Mouse (Mus musculus): ENCODE results near the gene Slc2a8. TPM values are rescaled to one million over a fixed set of nuclear protein-coding genes. Genes with fewer than 3 reads are reported as not detected.

The Slc2a8 gene
- total RNA-seq, 1 experiment from 2014 or later, result 20.8 TPM

DNA sequence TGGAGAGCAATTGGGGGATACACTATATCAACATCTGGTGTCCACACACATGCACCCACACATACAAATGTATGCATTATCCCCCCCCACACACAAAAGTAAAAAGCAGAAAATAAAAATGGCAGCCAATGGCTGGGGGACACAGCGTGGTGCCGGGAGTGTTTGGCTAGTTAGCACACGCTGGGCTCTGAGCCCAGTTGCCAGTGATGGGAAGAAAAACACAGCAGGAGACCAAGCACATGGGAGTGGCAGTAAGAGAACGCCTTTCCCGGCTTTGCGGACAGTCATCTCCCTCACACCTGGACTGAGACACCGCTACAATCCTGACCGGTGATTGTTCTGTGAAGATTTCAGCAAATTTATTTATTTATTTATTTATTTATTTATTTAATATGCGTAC, 10.6 kb downstream of the Slc2a8 start:
- no peak for DNase-seq

DNA sequence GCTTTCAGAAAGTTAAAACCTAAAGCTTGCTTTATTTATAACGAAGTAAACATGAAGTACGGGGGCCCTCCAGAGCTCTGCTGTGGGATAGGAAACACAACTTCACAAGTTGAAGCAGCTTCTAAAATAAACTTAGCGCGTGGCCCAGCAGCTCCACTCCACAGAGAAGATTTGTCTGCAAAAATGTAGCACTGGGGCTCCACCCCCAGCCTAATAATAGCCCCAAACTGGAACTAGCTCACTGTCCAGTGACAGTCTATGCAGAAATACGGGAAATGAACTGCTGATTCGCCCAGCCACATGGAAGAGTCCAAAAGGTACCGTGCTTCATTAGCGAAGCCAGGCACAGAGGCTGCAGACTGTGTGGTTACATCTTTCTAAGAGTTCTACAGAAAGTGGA, 12.6 kb downstream of the Slc2a8 start:
- DNase-seq, result no peak

DNA sequence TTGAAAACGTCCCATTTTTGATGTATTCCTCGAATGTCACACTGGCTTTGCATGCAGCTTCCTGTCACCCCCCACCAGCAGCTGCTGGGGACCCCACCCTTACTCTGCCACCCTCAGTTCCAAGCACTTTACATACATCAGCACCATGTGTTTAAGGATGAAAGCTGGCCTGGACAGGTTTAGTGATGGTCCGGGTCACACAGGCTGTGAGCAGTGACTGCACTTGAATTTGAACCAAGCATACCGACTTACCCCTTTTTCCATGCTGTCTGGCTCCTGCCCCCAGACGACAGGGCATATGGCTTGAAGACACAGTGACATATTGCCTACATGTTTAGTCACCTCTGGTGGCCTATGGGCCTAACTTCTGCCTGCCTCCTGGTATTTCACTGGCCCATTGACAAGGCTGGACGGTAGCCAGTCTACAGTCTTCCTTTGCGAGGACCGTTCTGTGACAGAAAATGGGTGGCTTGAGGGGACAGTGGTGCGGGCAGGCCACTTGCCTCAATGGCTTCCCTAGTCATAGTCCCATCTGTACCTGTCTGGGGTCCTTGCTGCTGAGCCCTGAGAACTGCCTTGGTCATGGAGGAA, 13.8 kb downstream of the Slc2a8 start:
- DNase-seq, result no peak

DNA sequence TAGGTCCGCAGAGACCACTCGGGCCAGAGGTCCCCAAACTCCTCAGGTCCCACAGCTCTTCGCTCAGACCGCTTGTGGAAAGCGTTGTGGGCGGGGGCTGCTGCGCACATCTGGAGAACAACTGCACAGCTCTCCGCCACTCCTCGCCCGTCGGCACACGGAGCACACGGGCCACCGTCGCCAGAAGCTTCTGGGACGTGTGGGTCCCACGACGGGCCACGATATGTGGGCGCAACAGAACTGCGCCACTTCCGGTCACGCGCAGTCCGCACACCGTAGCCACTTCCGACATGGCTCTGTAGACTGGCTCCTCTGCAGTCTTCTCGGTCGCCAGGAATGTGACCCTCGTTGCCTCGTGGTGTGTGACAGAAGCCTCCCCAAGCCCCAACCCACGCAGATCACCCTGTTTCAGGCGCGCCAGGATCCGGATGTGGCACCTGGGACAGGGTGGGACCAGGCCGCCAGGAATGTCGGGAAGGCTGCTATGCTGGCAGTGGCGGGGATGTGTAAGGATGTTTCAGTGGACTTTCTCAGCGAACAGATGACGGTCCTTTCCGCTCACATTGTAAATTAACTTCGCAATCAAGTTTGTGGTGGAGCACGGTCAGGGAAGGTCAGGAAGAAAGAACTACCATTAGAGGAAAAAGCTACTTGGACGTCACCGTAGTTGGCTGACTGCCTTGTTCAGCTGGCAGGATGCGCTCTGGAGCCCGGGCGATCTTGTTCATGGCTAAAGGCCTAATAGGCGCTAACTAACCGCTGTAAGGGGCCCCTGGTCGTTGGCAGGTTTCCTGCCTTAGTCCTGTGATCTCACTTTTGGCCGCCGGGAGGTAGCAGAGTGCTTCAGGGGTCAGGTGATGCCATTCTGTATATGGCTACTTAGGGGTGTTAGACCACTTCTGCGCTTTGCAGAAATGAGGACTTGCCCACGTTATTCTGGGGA, 14.9 kb downstream of the Slc2a8 start:
- peak; percentile 92 for DNase-seq

DNA sequence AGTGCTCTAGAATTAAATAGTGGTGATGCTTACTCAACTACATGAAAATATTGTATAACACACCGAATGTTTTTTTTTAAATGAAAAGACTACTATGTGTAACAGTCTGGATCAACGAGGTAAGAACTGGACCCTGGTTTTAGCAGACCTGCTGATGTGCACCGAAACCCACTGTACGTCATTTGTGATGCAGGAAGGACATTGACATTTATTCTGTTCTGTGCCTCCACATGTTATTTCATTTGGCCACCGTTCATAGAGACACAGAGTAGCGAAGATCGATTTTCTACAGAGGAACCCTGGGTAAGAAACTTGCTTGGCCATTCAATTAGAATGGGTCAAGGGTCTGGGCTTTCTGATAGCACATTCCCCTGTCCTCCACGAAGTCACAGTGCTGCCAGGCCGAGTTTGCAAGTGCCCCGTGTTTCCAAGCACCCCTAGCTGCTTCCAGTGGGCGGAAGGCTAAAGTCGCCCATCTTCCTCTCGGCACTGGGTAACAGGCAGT, 15.6 kb downstream of the Slc2a8 start:
- DNase-seq, result no peak

DNA sequence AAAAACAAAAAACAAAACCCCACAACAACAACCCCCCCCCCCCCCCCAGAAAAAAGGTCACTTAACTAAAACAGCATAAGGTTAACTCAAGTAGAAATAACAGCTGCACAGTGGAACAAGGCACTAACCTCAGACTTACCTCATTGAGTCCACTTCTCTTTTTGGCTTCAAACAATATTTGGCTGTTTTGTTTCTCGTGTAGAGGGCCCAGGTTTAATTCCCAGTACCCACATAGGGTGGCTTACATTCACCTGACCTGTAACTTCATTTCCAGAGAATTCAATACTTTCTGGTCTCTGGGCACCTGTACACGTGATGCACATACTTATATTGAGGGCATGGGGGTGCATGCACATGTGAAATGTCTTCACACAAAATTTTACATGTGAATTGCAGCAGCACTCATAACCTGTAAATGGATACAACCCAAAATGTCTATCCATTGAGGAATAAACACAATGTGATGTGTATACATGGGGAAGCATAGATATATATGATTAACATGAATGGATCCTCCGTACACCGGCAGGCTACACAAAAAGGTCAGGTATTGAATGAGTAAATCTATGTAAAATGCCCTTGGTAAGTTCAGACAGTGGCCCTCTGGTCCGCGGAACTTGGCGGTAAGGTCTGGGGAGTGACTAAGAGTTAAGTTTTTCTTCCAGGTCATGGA, 16.2 kb downstream of the Slc2a8 start:
- no peak for DNase-seq

DNA sequence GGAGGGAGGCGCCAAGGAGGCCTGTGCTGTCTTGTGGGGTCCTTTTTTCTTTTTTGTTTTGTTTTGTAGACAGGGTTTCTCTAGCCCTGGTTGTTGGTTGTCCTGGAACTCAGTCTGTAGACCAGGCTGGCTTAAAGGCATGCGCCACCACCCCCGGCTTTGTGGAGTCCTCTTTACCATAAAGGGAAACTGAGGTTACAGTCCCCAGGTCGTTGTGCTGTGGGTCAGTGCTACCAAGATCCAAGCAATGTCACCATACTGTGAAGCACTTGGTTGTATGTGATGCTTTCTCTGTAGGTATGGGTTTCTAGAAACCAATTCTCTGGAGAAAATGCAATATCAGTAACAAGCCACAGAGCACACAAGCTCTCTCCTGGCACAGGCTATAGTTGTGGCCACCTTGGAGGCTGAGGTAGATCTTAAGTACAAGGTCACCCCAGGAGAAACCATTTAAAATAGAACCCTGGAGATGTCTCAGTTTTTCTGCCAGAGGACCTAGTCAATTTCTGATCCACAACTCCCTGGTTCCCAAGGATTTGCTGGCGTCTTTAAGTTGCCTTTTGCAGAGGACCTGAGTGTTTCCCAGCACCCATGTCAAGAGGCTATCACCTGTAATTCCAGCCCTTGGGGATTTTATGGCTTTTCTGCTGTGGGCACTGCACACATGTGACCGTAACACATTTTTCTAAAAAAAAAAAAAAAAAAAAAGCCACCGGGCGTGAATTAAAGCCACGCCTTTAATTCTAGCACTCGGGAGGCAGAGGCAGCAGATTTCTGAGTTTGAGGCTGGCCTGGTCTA, 17.0 kb downstream of the Slc2a8 start:
- no peak for DNase-seq

DNA sequence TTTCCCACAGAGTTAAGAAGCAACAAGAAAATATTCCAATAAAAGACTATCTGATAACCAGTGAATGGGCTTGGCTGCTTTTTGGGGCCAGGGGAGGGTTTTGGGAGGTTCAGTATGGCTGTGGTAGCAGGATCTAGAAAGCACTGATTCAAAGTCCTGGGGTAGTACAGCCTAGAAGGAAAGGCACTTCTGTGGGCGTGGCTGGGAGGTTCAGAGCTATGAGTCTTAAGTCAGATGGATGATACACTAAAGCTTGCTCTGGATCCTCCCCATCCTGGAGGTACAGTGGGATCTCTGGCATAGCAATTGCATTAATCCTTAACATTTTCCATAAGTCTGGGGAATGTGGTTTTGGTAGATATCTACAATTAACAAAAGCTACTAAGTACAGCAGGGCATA, 17.9 kb downstream of the Slc2a8 start:
- DNase-seq, result no peak

DNA sequence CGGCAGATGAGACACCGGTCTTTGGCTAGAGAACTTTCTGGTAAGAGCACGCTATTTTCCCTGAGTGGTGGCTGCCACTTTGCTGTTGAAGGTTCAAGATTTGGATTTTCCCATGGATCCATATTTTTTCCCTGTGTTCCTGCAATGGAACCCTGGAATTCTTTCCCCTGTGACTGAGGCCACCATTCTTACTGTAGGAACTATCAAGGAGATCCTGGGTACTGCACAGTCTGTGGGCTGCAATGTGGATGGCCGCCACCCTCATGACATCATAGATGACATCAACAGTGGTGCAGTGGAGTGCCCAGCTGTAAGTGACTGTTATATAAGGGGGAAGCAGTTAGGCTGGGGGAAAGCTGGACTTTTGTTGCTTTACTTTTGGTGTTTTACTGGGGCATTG, 18.3 kb downstream of the Slc2a8 start:
- no peak for DNase-seq

DNA sequence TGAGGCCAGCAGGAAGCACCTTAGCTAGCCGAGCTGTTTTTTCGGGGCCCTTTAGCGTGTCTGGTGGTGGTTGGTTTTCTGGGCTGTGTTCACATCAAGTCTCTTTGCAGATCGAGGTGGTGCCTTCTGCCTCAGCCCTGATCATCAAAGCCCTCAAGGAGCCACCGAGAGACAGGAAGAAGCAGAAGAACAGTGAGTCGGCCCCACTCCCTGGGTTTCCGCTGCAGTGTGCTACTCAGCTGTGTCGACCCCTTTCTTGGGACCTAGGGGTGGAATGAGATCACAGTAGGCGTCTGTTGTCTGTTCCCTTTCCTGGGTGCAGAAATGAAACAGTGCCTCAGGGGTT, 19.0 kb downstream of the Slc2a8 start:
- peak; percentile 25 for DNase-seq

DNA sequence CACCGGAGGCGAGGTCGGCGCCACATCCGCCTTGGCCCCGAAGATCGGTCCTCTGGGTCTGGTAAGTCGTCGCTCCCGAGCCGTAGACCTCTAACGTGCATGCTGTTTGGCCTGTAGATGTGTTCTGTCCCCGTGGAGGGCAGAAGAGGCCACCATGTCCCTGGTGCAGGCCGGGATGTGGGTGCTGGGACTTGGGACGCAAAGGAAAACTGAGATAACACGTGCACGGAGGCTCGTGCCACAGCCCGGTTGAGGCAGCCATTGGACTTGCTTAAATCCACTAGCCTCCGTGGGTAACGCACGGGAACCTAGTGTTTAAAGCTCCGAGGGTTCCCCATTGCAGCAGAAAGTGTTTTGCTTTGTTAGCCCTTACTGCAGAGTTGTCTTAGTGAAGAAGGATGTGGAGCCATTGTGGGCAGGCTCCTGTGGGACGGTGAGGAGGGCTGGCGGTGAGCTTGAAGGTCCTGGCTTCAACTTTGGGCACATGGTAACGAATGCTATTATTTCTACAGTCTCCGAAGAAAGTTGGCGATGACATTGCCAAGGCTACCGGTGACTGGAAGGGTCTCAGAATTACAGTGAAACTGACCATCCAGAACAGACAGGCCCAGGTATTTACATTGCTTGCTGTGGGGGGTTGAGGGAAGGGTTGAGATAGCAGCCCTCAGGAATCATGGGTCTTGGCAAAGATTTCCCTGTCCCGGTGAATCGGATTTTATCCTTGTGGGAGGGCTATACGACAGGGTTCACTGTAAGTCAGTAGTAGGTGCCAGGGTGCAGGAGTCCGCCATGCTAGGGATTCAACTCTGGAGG, 19.6 kb downstream of the Slc2a8 start:
- peak; percentile 29 for DNase-seq

DNA sequence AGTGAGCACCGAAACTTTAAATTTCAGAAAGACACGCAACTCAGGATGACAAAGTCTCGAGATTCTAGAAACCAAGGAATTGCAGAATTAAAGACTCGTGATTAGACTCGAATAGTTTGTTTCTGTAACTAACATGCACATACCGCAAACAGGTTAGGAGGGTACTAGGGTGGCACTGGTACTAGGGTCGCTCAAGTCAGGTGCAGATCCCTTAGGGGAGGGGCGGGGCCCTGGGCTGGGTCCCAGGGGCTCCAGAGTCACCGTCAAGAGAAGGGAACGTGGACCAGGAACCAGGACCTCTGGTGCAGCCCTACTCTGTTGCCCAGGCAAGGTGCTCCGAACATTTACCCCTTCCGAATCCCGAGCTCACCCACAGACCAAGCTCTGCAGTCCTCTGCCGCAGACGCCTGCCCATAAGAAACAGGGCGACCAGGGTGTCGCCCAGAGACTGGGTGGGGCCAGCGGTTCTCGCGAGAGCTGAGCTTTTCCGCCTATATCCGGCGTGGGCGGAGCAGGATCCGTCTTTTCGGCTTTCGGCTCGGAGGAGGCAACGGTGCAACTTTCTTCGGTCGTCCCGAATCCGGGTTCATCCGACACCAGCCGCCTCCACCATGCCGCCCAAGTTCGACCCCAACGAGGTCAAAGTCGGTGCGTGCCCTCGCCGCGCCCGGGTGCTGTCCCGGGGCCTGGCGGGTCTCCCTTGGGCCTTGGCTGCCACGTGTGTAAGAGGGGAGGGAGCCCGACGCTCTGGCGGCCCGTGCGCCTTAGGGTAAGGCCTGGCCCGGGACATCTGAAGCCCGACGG, 20.5 kb downstream of the Slc2a8 start, which contains the start of the genes Rpl12 and Lrsam1:
Gene Rpl12 (plus strand): TSS at position 368 of the 804 bp plus-strand sequence.
Gene Lrsam1 (minus strand): TSS at position 423 of the 804 bp plus-strand sequence.
- peak; percentile 98 for DNase-seq

DNA sequence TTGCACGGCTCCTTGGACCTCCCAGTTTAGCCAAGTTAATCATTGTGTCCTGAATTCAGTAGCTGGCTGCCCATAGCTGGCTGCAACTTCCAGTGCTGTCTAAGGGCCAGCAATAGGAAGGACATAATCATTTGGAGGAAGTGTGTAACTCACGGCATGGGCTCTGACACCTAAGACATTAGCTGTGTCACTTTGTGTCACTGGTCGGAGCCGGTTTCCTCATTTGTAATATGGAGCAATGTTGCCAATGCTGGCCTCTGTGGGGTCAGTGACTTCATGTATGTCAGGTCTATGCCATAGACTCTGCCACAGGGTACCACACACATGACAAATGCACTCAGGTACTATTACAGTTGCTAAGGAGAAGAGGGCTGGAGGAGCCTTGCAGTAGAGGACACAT, 21.6 kb downstream of the Slc2a8 start:
- DNase-seq, result no peak

DNA sequence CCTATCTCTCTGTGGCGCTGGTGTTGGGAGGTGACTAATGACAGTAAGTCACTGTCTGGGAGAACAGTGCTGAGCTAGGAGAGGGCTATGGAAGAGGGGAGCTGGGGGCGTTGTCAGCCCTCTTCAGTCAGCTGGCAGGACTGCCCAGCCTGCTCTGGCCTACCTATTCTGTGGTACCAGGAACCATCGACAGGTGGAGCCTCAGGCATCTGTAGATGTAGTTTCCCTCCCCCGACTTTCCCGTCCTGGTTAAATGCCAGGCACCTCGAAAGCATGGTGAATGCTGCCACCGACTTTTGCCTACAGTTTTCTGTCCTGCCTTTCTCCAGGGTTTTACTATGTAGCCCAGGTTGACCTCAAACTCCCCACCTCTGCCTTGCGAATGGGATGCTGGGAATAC, 24.5 kb downstream of the Slc2a8 start:
- no peak for DNase-seq

DNA sequence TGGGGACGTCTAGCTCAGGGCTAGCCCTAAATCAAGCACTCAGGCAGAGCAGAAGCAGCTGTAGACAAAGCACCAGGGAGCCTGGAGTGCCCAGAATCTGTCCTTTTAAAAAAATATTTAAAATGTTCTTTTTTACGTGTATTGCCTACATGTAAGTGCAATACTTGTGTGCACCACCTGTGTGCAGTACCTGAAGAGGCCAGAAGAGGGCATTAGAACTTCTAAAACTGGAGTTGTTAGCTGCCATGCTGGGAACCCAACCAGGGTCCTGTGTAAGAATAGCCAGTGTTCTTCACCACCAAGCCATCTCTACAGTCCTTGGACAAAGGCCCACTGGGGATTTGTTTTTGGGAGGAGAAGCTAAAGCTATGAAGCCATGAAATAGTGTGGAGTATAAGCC, 27.3 kb downstream of the Slc2a8 start:
- DNase-seq, result no peak

DNA sequence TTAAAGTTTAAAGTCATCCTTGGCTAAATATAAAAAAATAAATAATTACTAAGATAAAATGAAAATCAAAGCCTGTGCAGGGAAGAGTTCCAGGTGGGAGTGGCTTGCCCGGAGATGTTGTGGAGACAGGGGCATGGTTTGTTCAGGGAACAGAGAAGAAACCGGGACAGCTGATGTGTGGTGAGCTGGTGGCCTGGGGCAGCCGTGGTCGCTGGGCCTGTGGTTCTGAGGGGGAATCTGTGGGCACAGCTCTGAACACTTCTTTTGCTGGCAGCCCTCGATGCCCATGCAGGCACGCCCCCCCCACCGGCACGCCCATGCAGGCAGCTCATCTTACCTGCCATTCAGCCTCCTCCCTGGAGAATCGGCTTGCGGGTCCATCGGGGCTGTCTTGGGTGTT, 34.4 kb downstream of the Slc2a8 start:
- no peak for DNase-seq

DNA sequence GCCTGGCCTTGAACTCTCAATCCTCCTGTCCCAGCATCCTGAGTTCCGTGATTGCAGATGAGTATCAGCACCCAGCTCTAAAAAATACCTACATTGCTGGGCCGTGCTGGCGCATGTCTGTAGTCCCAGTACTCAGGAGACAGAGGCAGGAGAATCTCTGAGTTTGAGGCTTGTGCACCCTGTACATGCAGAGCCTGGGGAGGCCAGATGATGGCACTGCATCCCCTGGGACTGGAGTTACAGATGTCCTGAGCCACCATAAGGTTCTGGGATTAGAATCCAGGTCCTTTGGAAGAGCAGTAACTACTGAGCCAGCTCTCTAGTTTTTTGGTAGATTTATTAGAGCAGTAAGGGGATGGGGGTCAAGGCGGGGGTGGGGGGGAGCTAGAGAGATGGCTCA, 41.4 kb downstream of the Slc2a8 start:
- no peak for DNase-seq

DNA sequence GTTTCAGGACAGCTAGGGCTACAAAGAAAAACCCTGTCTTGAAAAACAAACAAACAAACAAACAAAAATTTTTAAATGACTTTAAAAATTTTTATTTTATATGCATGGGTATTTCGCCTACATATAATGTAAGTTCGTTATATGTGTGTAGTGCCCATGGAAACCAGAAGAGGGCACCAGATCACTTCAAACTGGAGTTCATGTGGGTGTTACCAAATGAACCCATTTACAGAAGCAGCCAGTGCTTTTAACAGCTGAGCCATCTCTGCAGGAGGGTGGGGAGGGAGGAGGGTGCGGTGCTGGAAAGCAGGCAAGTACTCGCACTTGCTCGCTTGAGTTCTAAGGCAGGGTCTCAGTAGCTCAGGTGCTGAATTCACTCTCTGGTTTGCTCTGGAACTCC, 42.5 kb downstream of the Slc2a8 start:
- no peak for DNase-seq

DNA sequence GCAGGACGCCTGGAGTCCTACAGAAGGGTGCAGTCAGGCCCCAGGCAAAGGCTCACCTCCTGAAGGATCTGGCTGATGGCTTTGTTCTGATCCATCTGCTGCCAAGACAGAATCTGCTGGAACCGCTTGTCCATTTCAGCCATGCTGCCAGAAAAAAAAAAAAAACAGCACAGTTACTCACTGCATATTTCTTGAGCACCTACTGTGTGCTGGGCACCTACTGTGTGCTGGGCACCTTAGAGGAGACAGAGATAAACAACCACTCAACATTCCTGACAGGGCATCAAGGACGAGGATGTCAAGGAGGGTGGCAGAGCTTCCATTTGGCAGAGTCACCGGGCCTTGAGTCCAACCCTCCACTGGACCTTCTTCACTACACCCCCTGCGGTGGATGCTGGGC, 43.1 kb downstream of the Slc2a8 start:
- DNase-seq, result no peak

DNA sequence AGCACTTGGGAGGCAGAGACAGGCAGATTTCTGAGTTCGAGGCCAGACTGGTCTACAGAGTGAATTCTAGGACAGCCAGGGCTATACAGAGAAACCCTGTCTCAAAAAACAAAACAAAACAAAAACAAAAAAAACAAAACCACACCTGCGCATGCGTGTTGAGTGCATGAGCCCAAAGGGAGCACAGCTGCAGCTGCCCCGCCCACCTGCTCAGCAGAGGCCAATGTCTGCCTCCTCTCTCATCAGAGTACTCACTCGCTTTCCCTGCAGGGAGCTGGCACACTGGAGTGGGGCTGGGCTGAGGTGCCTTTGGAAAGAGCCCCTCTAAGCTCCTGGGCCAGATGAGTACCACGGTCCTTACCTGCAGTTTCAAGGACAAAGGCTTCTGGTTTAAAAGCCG, 50.2 kb downstream of the Slc2a8 start:
- no peak for DNase-seq

Data from adrenal gland, postnatal 14 days (tissue).